Mouse (Mus musculus) regulatory T cell (primary cell): ENCODE data around the gene Pbx2.

Source experiments
- in situ Hi-C: fragments of 300-600 bp; cut with MboI, MseI; formaldehyde crosslinking; loops from one replicate; pipeline ENCODE4 v1.15.1; 2025; ENCODE audit warnings: high pct_unique_total_duplicates

Pbx2 gene

GRCm38 (mm10) chr17:34628644-34628967, 37.5 kb downstream of the Pbx2 start:
- in situ Hi-C loops = no loop called here

- in situ Hi-C loops = no loop called here
These were observed 38.2 kb downstream of the Pbx2 start, which contains the start of gene Prrt1 for GRCm38 (mm10) chr17:34629221-34629751. TSS of gene Prrt1 (plus strand) at chr17:34629533.

- in situ Hi-C loops = no loop called here
These were observed 38.9 kb downstream of the Pbx2 start for GRCm38 (mm10) chr17:34629796-34630603.

- in situ Hi-C loops = no loop called here
These were observed 39.8 kb downstream of the Pbx2 start for GRCm38 (mm10) chr17:34630761-34631301.

GRCm38 (mm10) chr17:34631647-34632046, 40.6 kb downstream of the Pbx2 start:
- in situ Hi-C loops = no loop called here

- in situ Hi-C loops = no loop called here
These were observed 41.2 kb downstream of the Pbx2 start for GRCm38 (mm10) chr17:34632261-34632691.

- in situ Hi-C loops = no loop called here
These were observed 44.6 kb downstream of the Pbx2 start for GRCm38 (mm10) chr17:34635671-34636070.

- in situ Hi-C loops = no loop called here
These were observed 46.4 kb downstream of the Pbx2 start for GRCm38 (mm10) chr17:34637459-34637858.

- in situ Hi-C loops = loop anchor here (10.0 kb wide), 1 partner anchor 605 kb away; the partner anchor contains the start of genes Col11a2, Rxrb and Slc39a7
These were observed 48.6 kb downstream of the Pbx2 start for GRCm38 (mm10) chr17:34639461-34640255.

- in situ Hi-C loops = loop anchor here (10.0 kb wide), 1 partner anchor 606 kb away; the partner anchor contains the start of genes Col11a2, Rxrb and Slc39a7
These were observed 49.9 kb downstream of the Pbx2 start for GRCm38 (mm10) chr17:34640778-34641601.

GRCm38 (mm10) chr17:34641945-34642344, 50.9 kb downstream of the Pbx2 start:
- in situ Hi-C loops = loop anchor here (10.0 kb wide), 1 partner anchor 607 kb away; the partner anchor contains the start of genes Col11a2, Rxrb and Slc39a7

- in situ Hi-C loops = loop anchor here (10.0 kb wide), 1 partner anchor 609 kb away; the partner anchor contains the start of genes Col11a2, Rxrb and Slc39a7
These were observed 52.3 kb downstream of the Pbx2 start for GRCm38 (mm10) chr17:34643379-34643778.

GRCm38 (mm10) chr17:34643944-34644343, 52.9 kb downstream of the Pbx2 start:
- in situ Hi-C loops = loop anchor here (10.0 kb wide), 1 partner anchor 609 kb away; the partner anchor contains the start of genes Col11a2, Rxrb and Slc39a7

GRCm38 (mm10) chr17:34644608-34645007, 53.5 kb downstream of the Pbx2 start, which contains the start of gene Fkbpl:
TSS of gene Fkbpl (plus strand) at chr17:34644764.
- in situ Hi-C loops = loop anchor here (10.0 kb wide), 1 partner anchor 610 kb away; the partner anchor contains the start of genes Col11a2, Rxrb and Slc39a7

GRCm38 (mm10) chr17:34645256-34645829, 54.3 kb downstream of the Pbx2 start:
- in situ Hi-C loops = loop anchor here (10.0 kb wide), 1 partner anchor 611 kb away; the partner anchor contains the start of genes Col11a2, Rxrb and Slc39a7

- in situ Hi-C loops = loop anchor here (10.0 kb wide), 1 partner anchor 611 kb away; the partner anchor contains the start of genes Col11a2, Rxrb and Slc39a7
These were observed 54.9 kb downstream of the Pbx2 start for GRCm38 (mm10) chr17:34645831-34646511.
